Mouse (Mus musculus) forelimb bud, embryonic 11.5 days (tissue): ENCODE measurements around the gene Prkra.
A peak's percentile ranks its signal among the peaks of the same experiment; 100 is the strongest.

Source experiments
- DNase-seq: peaks from one replicate; pipeline ENCODE4 v3.0.0-alpha.2; 2012; ENCODE audit warnings: low read depth, low spot score

The Prkra gene

GRCm38 (mm10) chr2:76647883-76648570, at the start of gene Prkra, which contains the start of gene Pjvk:
TSS of gene Prkra (minus strand) at chr2:76648015.
TSS of gene Pjvk (plus strand) at chr2:76648476.
- peak; percentile 99 for DNase-seq

DNA sequence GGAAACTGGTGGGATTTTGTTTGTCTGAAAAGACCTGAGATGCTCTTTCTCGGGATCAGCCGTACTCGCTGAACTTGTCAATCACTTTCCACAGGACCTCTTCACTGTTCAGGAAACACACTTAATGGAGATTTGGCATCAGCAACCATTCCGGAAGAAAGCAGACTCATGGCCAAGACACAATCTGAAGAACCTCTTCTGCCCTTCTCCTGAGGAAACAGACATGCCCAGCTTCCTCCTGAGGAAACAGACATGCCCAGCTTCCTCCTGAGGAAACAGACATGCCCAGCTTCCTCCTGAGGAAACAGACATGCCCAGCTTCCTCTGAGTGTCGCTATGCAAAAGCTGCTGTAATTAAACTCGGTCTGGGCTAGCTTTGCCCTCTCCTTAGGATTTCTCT, 47.5 kb upstream of the Prkra start:
- no peak for DNase-seq

DNA sequence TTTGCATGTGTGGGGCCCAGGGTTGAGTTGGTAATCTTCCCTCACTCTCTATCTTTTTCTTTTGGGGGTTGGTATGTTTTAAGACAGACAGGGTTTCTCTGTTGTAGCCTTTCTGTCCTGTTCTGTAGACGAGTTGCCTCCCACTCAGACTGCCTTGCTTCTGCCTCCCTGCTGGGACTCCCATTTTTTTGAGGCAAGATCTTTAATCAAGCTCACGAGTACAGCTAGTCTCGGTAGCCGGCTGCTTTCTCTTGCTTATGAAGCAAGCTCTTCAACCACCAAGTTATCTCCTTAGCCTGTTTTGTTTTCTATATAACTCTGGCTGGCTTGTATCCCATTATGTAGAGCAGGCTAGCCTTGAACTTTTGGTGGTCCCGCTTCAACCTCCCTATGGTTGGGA, 46.0 kb upstream of the Prkra start:
- no peak for DNase-seq

- no peak for DNase-seq
These were observed 42.8 kb upstream of the Prkra start for GRCm38 (mm10) chr2:76690436-76691204.

DNA sequence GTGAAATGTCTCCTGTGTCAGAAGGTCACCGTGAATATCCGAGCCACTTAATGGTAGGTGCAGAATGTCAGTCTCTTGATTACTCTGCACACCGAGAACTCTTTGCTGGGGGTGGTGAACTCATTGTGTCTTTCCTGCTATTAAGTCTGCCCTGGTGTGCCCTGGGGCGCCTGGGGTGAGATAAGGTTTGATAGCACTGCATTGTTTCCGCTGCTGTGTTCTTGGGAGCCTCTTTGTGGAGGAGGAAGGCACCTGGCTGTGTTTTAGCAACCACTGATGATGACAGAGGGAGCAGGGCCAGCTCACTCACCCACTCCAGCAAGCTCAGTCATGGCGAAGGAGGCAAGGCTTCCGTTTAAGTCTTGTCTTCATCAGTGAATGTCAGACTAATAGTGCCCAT, 40.3 kb upstream of the Prkra start:
- no peak for DNase-seq

GRCm38 (mm10) chr2:76687608-76688007, 39.8 kb upstream of the Prkra start:
- no peak for DNase-seq

GRCm38 (mm10) chr2:76686986-76687385, 39.2 kb upstream of the Prkra start:
- DNase-seq, result no peak

- DNase-seq, result no peak
These were observed 34.5 kb upstream of the Prkra start for GRCm38 (mm10) chr2:76682301-76682700.

GRCm38 (mm10) chr2:76676401-76677226, 28.8 kb upstream of the Prkra start:
- DNase-seq, result no peak

DNA sequence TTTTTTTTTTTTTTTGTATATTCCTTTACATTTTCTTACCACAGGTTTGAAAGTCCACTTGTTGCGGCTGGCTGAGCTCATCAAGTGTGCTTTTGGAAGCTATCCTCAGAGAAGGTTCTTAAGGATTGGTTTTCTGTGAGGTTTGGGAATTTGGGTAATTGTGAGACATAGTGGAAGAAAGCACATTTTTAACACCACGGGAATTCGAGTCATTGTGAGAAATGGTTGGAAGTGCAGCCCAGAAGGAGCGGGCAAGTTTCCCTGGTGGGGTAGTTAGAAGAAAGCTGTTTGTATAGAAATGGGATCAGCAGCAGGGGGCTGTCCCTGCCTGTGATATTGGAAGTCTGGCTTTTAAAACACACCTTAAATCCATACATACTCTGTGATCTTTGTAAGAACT, 28.1 kb upstream of the Prkra start:
- DNase-seq, result no peak

DNA sequence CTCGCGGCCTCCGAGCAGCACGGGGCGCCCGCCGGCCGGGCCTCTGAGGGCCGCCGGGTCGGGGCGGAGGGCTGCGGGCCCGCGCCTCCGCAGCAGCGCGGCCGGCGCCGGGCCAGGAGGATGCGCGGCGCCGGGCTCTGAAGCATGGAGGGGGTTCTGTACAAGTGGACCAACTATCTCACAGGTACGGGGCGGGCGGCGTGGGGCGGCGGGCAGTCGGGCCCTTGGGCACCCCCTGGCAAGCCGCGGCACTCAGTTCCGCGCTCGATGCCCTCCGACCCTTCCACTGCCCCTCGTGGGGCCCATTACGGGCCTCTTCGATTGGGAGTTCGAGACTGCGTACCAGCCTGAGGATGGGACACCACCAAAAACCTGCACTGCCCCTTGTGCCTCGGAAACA, 27.6 kb upstream of the Prkra start:
- no peak for DNase-seq

DNA sequence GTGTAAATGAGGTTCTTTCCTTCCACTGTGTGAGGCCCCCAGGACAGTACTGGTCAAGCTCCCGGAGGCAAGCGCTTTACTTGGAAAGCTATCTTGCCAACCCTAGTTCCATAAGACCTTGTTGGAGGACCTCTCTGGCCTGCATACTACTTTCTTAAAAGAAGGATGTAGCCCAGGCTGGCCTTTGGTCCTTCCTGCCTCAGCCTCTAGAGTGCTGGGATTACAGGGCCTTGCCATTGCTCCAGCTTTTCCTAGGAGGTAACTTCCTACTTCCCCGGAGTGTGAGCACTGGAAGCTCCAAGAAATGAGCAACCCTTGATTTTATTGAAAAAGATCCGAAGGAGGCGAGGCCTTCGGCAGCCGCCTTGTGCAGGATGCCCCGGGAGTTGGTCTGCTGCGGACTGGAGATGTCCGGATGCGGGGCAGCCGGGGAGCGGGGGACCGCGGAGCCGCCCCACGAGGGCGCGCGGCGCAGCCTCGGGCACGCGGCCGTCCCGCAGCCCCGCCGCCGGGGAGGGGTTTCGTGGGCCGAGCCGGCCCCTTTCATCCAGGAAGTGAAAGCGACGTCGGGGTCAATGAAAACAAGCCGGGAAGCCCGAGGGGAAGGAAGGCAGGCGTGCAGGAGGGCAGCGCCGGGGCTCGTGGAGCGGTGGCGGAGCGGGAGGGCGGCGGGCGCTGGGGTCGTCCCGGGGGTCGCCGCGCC, 27.1 kb upstream of the Prkra start, which contains the start of gene Plekha3:
TSS of gene Plekha3 (plus strand) at position 557 of the 703 bp plus-strand sequence.
- DNase-seq, result peak; percentile 72

GRCm38 (mm10) chr2:76673472-76674081, 25.8 kb upstream of the Prkra start:
- DNase-seq, result no peak

DNA sequence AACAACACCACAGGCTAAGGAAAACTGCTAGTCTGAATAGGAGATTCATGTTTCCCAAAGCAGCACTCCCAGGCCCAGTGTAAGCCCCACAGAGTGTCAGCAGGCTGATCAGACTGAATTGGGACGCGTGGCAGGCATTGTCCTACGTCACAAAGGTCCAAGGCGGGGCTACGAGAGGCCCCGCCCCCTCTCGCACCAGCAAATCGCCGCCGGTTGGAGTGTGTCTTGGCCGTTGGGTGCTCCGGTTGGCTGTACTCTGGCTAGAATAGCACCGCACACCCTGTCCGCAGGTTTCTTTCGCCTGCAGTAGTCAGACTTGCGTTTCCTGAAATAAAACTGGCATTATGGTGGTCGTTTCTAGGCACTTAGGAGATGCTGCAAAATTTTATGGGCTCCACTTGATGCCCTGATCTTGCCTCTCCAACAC, 25.2 kb upstream of the Prkra start, which contains the start of gene Fkbp7:
TSS of gene Fkbp7 (minus strand) at position 151 of the 427 bp plus-strand sequence.
- peak; percentile 97 for DNase-seq

GRCm38 (mm10) chr2:76672134-76672745, 24.4 kb upstream of the Prkra start:
- no peak for DNase-seq

- no peak for DNase-seq
These were observed 23.8 kb upstream of the Prkra start for GRCm38 (mm10) chr2:76671641-76672040.

GRCm38 (mm10) chr2:76667200-76667599, 19.4 kb upstream of the Prkra start:
- DNase-seq, result no peak

GRCm38 (mm10) chr2:76665531-76665930, 17.7 kb upstream of the Prkra start:
- DNase-seq, result no peak

GRCm38 (mm10) chr2:76659419-76659818, 11.6 kb upstream of the Prkra start:
- no peak for DNase-seq

GRCm38 (mm10) chr2:76658551-76658950, 10.7 kb upstream of the Prkra start:
- no peak for DNase-seq
